Mouse (Mus musculus) midbrain, embryonic 16.5 days (tissue): Measurements from ENCODE around the gene Pygb. TPM values are rescaled to one million over a fixed set of nuclear protein-coding genes. Genes with fewer than 3 reads are reported as not detected.

Experiments
- ATAC-seq: fragments of 200-750 bp; cut with Nextera tagmentation; 2 replicates; pipeline ENCODE4 v1.8.0; 2017; ENCODE audit warnings: moderate TSS enrichment
- H3K27ac ChIP-seq: fragments of 300-500 bp; sonication (generic); 2 replicates; pipeline ENCODE4 v1.5.1; 2014; ENCODE audit warnings: mild to moderate bottlenecking, low read length, mixed read lengths
- H3K27me3 ChIP-seq: fragments of 300-500 bp; sonication (generic); 2 replicates; pipeline ENCODE4 v1.6.1; 2014; ENCODE audit warnings: low read depth, low read length, mixed read lengths; ENCODE audit not compliant: control insufficient read depth, insufficient read depth
- H3K36me3 ChIP-seq: fragments of 300-500 bp; sonication (generic); 2 replicates; pipeline ENCODE4 v1.6.1; 2014; ENCODE audit warnings: mild to moderate bottlenecking, low read length, moderate library complexity, mixed read lengths; ENCODE audit not compliant: control insufficient read depth, insufficient read depth
- H3K4me1 ChIP-seq: fragments of 300-500 bp; sonication (generic); 2 replicates; pipeline ENCODE4 v1.6.1; 2014; ENCODE audit warnings: mild to moderate bottlenecking, low read length, mixed read lengths; ENCODE audit not compliant: control insufficient read depth, insufficient read depth
- H3K4me2 ChIP-seq: fragments of 300-500 bp; sonication (generic); 2 replicates; pipeline ENCODE4 v1.6.1; 2014; ENCODE audit warnings: mild to moderate bottlenecking, low read length, mixed read lengths
- H3K4me3 ChIP-seq: fragments of 300-500 bp; sonication (generic); 2 replicates; pipeline ENCODE4 v1.5.1; 2014; ENCODE audit warnings: low read depth, mild to moderate bottlenecking, low read length, moderate library complexity, mixed read lengths
- H3K9ac ChIP-seq: fragments of 300-500 bp; sonication (generic); 2 replicates; pipeline ENCODE4 v1.6.1; 2014; ENCODE audit warnings: low read depth, low read length, mixed read lengths
- H3K9me3 ChIP-seq: fragments of 300-500 bp; sonication (generic); replicated peaks from 2 replicates; pipeline ENCODE4 v1.6.1; 2014; ENCODE audit warnings: mild to moderate bottlenecking, low read length, mixed read lengths; ENCODE audit not compliant: control insufficient read depth, poor library complexity, severe bottlenecking
- WGBS: fragments of 180-500 bp; shearing (Covaris S2); extraction: QIAGEN DNeasy Blood & Tissue Kit; methylation state at CpG from one replicate; pipeline ENCODE4 v1.1.7; 2014; 5-methylcytosine and 5-hydroxymethylcytosine counted together
- polyA plus RNA-seq: library from polyadenylated mRNA; unstranded; fragments of >200 nt; fragmentation: Nextera tagmentation; extraction: Ambion mirVana; gene quantifications from 2 replicates; pipeline ENCODE4 v1.2.1, GENCODE M21; 2015

Gene Pygb
- polyA plus RNA-seq, 1 experiment from 2014 or later, result 133 TPM

DNA sequence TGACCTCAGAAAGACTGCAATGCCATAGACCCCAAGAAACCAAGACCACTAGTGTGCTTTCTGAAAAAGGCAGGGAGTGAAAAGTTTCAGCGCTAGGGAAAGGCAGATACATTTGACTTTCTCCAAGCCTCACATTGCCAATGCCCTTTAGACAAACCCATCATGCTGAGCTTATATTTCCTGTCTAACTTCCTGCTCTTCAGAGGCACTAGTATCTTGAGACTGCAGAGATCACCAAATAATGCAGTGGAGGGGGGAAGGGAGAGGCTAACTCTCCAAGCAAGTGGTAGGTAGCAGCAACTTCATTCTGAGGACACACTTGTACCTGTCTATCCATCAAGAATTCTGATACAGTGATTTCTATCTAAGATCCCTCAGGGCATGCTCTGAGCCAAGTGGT lies 82.9 kb downstream of the Pygb start:
- WGBS, result 96% methylated on average over 1 of the region's 1 CpGs

DNA sequence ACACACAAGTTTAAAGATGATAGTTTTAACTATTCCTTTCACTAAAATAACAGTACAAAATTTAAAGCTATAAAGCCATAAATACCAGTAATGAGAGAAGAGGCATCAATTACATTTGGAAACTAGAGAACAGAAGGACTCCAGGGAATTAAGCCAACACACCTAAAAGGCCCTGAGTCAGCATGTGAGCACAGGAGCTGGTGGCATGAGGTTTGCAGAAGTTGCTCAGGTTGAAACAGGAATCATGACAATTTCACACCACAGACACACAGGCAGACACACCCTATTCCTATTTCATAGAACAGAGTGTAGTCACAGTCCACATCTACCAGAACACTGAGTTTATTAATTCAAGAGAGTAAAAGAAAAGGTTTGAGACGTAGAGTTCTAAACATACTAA lies 88.0 kb downstream of the Pygb start:
- Histone ChIP-seq H3K9ac (no peak overlapping the region), H3K27me3 (no peaks in the 10 kb centered on the region), H3K9me3 (no peaks in the 10 kb centered on the region), H3K4me1 (no peaks in the 10 kb centered on the region), H3K4me3 (no peak overlapping the region), H3K4me2 (no peak overlapping the region), H3K27ac (no peak overlapping the region), H3K36me3 (no peaks in the 10 kb centered on the region)
- no peak for ATAC-seq
- WGBS, result 96% methylated on average over 1 of the region's 1 CpGs

More for the DNA sequence above, 82.9 kb downstream of the Pygb start:
- Histone ChIP-seq H3K27me3 (no peaks in the 10 kb centered on the region), H3K9ac (no peak overlapping the region), H3K27ac (no peak overlapping the region), H3K4me3 (no peak overlapping the region), H3K4me1 (no peaks in the 10 kb centered on the region), H3K36me3 (no peaks in the 10 kb centered on the region), H3K9me3 (no peaks in the 10 kb centered on the region), H3K4me2 (no peak overlapping the region)
- ATAC-seq, result no peak

DNA sequence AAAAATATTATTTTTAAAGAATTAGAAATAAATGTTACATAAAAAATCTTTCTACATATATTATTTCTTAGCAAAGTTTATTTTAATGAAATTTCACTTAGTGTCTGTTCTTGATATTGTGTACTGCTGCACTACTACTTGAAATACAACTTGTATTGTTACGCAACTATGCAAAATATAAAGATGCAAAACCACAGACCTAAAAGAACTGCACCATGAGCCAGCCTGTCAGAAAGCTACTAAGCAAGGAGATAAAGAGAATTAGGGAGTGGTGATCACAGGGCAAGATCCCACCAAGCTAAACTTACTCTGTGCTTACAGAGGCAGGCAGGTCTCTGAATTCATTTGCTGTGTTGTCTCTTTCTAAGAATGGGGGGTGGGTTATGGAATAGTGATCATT lies 88.7 kb downstream of the Pygb start:
- WGBS, result 98% methylated on average over 1 of the region's 1 CpGs
- no peak for ATAC-seq
- H3K9ac ChIP-seq, result no peak overlapping the region
- no peaks in the 10 kb centered on the region for H3K27me3 ChIP-seq
- no peak overlapping the region for H3K4me3 ChIP-seq
- H3K9me3 ChIP-seq, result no peaks in the 10 kb centered on the region
- no peaks in the 10 kb centered on the region for H3K4me1 ChIP-seq
- no peak overlapping the region for H3K27ac ChIP-seq
- no peaks in the 10 kb centered on the region for H3K36me3 ChIP-seq
- H3K4me2 ChIP-seq, result no peak overlapping the region

DNA sequence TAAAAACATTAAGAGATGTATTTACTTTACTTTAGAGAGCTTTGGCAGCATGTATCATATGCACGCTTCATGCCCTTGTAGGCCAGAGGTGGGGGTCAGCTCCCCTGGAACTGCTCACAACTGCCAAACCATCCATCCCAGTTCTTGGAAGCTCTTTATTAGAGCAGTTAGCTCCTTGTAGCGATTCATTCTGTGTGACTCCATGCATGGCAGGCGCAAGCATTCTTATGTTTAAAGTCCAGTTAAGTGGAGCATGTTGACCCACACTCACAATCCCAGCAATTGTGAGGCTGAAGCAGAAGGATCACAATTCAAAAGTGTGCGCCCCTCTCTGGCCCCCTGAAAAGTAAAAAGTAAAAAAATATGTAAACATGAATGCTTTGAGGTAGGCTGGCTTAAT lies 91.0 kb downstream of the Pygb start:
- H3K27ac ChIP-seq, result no peak overlapping the region
- no peaks in the 10 kb centered on the region for H3K9me3 ChIP-seq
- H3K27me3 ChIP-seq, result no peaks in the 10 kb centered on the region
- no peak overlapping the region for H3K4me2 ChIP-seq
- ATAC-seq, result no peak
- H3K9ac ChIP-seq, result no peak overlapping the region
- no peaks in the 10 kb centered on the region for H3K36me3 ChIP-seq
- no peak overlapping the region for H3K4me3 ChIP-seq
- H3K4me1 ChIP-seq, result no peaks in the 10 kb centered on the region
- WGBS, result 84% methylated on average over 4 of the region's 4 CpGs

Other genes starting within 250 kb of the Pygb start
- 0.44 TPM in 1 of 2 replicates, not detected in the other for gene Cst7, start 216.3 kb upstream of the Pygb start, polyA plus RNA-seq
- gene Apmap, start 178.2 kb upstream of the Pygb start, polyA plus RNA-seq, result 37.3 and 38.3 TPM in 2 replicates
- gene Acss1, start 118.2 kb upstream of the Pygb start, polyA plus RNA-seq, result 15.6 and 20.5 TPM in 2 replicates
- gene Vsx1, start 97.4 kb upstream of the Pygb start, polyA plus RNA-seq, result 0.06 and 0.07 TPM in 2 replicates
- 75.3 and 85.7 TPM in 2 replicates for gene Entpd6, start 37.7 kb upstream of the Pygb start, polyA plus RNA-seq
- gene Abhd12, start 118.0 kb downstream of the Pygb start, polyA plus RNA-seq, result 112 and 127 TPM in 2 replicates
- 9.9 and 11.2 TPM in 2 replicates for gene Gins1, start 118.7 kb downstream of the Pygb start, polyA plus RNA-seq